Mouse (Mus musculus) subcutaneous adipose tissue, adult 2 months (tissue): ENCODE data around the gene Lmbr1. TPM values are rescaled to one million over a fixed set of nuclear protein-coding genes. Genes with fewer than 3 reads are reported as not detected.

Source experiments
- polyA plus RNA-seq: library from polyadenylated mRNA; depleted of rRNA; stranded (reverse); fragments of >200 nt; gene quantifications from 2 replicates; pipeline ENCODE4 v1.2.3, GENCODE M21; 2012; ENCODE audit warnings: low replicate concordance; rRNA removed

Gene Lmbr1
- 6.0 and 7.3 TPM in 2 replicates for polyA plus RNA-seq

DNA sequence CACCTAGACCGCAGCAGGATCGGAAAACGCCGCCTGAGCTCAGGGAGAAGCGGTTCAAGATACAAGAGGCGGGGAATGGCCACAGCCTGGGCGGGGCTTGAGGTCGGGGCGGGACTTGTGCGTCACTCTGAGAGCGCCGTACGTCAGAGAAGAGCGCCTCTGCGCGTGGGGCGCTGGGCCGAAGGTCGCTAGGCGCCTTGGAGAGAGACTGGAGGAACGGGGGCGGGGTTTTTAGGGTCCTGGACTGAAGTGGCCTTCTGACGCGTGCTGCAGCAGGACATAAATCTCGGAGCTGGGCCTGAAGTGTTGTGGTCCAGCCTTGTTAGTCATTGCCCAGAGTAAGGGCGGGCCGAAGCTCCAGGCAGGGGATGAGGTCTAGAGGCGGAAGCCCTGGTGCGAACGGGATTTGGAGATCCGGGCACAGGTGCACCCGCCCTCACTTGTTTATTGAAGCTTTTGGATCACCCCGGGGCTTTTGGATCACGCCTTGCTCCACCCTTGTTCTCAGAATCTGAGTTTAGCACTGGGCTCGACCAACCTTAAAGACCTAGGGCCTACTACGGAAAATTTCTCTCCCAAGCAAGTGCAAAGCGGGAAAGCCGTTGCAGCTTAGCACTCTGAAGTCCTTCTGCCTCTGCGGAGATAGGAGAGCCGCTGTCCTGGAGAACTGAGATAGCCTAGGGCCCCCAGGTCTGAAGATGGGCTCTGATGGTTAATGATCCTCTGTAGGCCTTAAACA, at the start of gene Lmbr1:
TSS of gene Lmbr1 (minus strand) at position 93 of the 739 bp plus-strand sequence.

DNA sequence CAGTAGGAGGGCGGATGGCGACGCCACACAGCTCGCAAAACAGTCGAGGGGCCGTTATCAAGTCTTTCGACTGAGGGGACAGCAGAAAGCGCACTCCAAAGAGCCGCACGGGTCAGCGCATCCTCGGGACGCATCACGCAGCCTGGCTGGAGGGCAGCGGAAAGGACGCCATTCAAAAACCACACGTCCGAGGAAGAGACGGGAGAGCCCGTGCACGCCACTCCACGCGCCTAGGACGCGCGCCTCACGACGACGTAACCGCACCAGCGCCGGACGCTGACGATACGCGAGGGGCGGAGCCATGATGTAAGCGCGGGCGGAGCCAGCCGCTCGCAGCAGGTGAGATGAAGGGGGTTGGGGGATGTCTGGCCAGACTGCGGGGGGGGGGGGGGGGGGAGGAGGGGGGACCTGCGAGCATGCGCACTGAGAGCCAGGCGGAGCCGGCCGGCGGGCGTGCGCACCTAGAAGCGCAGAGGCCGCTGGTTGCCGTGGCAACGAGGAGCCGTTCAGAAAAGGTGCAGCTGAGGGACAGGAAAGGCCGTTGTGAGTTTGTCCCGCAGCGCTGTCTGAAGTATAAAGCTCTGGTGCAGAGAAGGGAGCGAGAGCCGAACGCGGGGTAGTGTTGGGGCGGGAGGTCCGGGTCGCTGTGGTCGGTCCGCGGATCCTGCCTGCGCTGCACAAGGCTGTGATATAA, 182.5 kb downstream of the Lmbr1 start, which contains the start of gene Rnf32:
TSS of gene Rnf32 (plus strand) at position 423 of the 694 bp plus-strand sequence.

Other genes with a start within 250 kb of the Lmbr1 start
- gene Rnf32, start 182.4 kb downstream of the Lmbr1 start, polyA plus RNA-seq = 0.21 and 1.5 TPM in 2 replicates
- gene Nom1, start 56.3 kb upstream of the Lmbr1 start, polyA plus RNA-seq = 8.4 and 12.1 TPM in 2 replicates
- not detected in 2 replicates for gene Mnx1, start 100.1 kb upstream of the Lmbr1 start, polyA plus RNA-seq
- 18.3 and 23.4 TPM in 2 replicates for gene Ube3c, start 190.9 kb upstream of the Lmbr1 start, polyA plus RNA-seq